Mouse (Mus musculus) heart, embryonic 15.5 days (tissue): ENCODE results near the gene Usp53. TPM values are rescaled to one million over a fixed set of nuclear protein-coding genes. Genes with fewer than 3 reads are reported as not detected.

ENCODE experiments used
- ATAC-seq: fragments of 200-750 bp; cut with Nextera tagmentation; replicated peaks from 2 replicates; pipeline ENCODE4 v1.8.0; 2017; ENCODE audit warnings: low read depth, moderate TSS enrichment; ENCODE audit not compliant: insufficient number of reproducible peaks, insufficient read depth, low FRiP score
- H3K27ac ChIP-seq: fragments of 300-500 bp; sonication (generic); 2 replicates; pipeline ENCODE4 v1.5.1; 2015; ENCODE audit warnings: mild to moderate bottlenecking, inconsistent platforms
- H3K27me3 ChIP-seq: fragments of 300-500 bp; sonication (generic); 2 replicates; pipeline ENCODE4 v1.6.1; 2015; ENCODE audit warnings: inconsistent platforms
- H3K36me3 ChIP-seq: fragments of 300-500 bp; sonication (generic); 2 replicates; pipeline ENCODE4 v1.6.1; 2015; ENCODE audit warnings: mild to moderate bottlenecking, inconsistent platforms
- H3K4me1 ChIP-seq: fragments of 300-500 bp; sonication (generic); replicated peaks from 2 replicates; pipeline ENCODE4 v1.6.1; 2015; ENCODE audit warnings: inconsistent platforms
- H3K4me2 ChIP-seq: fragments of 300-500 bp; sonication (generic); 2 replicates; pipeline ENCODE4 v1.6.1; 2015; ENCODE audit warnings: inconsistent platforms, mild to moderate bottlenecking, moderate library complexity
- H3K4me3 ChIP-seq: fragments of 300-500 bp; sonication (generic); 2 replicates; pipeline ENCODE4 v1.5.1; 2015; ENCODE audit warnings: mild to moderate bottlenecking, inconsistent platforms
- H3K9ac ChIP-seq: fragments of 300-500 bp; sonication (generic); 2 replicates; pipeline ENCODE4 v1.6.1; 2015; ENCODE audit warnings: mild to moderate bottlenecking, inconsistent platforms
- H3K9me3 ChIP-seq: fragments of 300-500 bp; sonication (generic); replicated peaks from 2 replicates; pipeline ENCODE4 v1.6.1; 2016; ENCODE audit warnings: inconsistent platforms
- WGBS: fragments of 180-500 bp; shearing (Covaris S2); methylation state at CpG from one replicate; pipeline ENCODE4 v1.1.7; 2015; ENCODE audit warnings: mixed read lengths; 5-methylcytosine and 5-hydroxymethylcytosine counted together
- polyA plus RNA-seq: library from polyadenylated mRNA; unstranded; fragments of >200 nt; fragmentation: Nextera tagmentation; extraction: Ambion mirVana; gene quantifications from 2 replicates; pipeline ENCODE4 v1.2.1, GENCODE M21; 2015

The Usp53 gene
- polyA plus RNA-seq: 6.3 and 7.2 TPM in 2 replicates

DNA sequence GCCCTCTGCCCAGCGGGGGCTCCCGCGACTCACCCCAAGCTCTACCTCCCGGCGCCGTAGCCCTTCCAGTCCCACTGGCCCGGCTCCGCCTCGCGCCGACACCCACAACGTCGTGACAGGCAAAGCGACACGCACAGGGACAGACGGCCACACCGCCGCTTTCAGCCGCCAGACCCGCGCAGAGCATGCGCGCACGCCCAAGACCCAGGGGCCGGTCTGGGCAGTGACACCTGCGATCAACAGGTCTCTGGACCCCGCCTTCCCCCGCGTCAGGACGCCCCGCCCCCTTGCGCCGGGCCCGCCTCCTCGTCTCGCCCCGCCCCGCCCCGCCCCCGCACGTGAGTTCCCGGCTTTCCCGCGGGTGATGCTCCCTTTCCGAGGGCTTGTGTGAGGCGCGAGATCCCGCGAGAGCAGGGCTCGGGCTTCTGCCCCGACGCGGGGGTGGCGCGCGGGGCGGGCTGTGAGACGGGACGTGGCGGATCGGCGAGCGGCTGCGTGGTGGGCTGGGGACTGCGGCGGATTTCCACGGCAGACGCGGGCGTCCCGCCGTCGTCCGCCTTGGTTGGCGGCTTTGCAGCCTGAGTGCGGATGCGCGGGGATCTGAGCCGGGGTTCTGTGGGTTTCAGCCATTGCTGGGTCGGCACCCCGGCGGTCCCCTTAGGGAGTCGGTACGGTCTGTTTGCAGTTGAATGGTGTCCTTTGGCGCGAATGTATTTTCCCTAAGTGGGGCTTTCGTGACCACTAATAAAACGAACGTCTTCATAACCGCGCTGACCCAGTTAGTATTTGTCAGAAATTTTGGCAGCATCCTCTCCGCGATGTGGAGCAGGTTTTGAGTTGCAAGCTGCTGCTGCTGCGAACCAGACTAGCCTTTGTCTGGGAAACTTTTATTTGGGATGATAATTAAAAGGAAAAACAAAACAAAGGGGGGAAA lies at the start of gene Usp53:
Gene Usp53, minus strand, starts transcription at position 262 of the 934 bp plus-strand sequence.
- Histone ChIP-seq H3K27me3 (no peaks in the 10 kb centered on the region), H3K9me3 (no peaks in the 10 kb centered on the region), H3K4me1 (peaks cover 29% of the 10 kb centered on the region), H3K9ac (peak within 1 kb of the TSS; percentile 89), H3K36me3 (no peaks in the 10 kb centered on the region), H3K4me3 (peak within 1 kb of the TSS; percentile 88), H3K27ac (peak within 1 kb of the TSS; percentile 97), H3K4me2 (peak within 1 kb of the TSS; percentile 80)
- peak; percentile 98 for ATAC-seq
- under 1% methylated on average over 74 of the region's 94 CpGs for WGBS

DNA sequence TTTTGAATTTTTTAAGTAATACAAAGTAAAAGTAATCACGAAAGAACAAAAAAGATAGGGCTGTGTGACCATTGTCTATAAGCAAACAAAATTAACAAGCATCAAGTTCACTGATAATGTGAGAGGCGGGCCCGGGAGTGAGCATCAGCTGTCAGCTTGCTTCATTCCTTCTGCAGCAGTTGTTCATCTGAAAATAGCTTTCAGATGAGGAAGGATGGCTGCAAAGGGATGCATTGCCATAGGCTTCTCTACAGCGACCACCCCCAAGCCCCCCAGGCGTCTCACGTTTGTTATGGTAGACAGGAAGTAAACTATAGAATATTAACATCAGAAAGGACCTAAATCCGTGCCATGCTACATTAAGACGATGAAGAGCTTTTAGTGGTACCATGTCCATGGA lies 49.5 kb upstream of the Usp53 start:
- Histone ChIP-seq H3K36me3 (no peaks in the 10 kb centered on the region), H3K4me3 (peak overlapping the region; percentile 46), H3K4me2 (peak overlapping the region; percentile 50), H3K4me1 (peaks cover 15% of the 10 kb centered on the region), H3K9me3 (no peaks in the 10 kb centered on the region), H3K9ac (peak overlapping the region; percentile 28), H3K27me3 (no peaks in the 10 kb centered on the region), H3K27ac (peak overlapping the region; percentile 89)
- 54% methylated on average over 8 of the region's 8 CpGs for WGBS
- ATAC-seq: no peak

GRCm38 (mm10) chr3:123025634-123026033 lies 41.3 kb upstream of the Usp53 start:
- Histone ChIP-seq H3K9ac (no peak overlapping the region), H3K27me3 (no peaks in the 10 kb centered on the region), H3K9me3 (no peaks in the 10 kb centered on the region), H3K27ac (no peak overlapping the region), H3K4me1 (peaks cover 11% of the 10 kb centered on the region), H3K4me2 (no peak overlapping the region), H3K4me3 (no peak overlapping the region), H3K36me3 (peaks cover 10% of the 10 kb centered on the region; the same call in 1 of the 2 replicates)
- ATAC-seq: no peak
- WGBS: 67% methylated on average over 3 of the region's 3 CpGs

GRCm38 (mm10) chr3:123024496-123025234 lies 40.4 kb upstream of the Usp53 start:
- Histone ChIP-seq H3K4me2 (no peak overlapping the region), H3K9ac (no peak overlapping the region), H3K4me3 (no peak overlapping the region), H3K36me3 (peaks cover 10% of the 10 kb centered on the region; the same call in 1 of the 2 replicates), H3K27me3 (no peaks in the 10 kb centered on the region), H3K4me1 (peaks cover 11% of the 10 kb centered on the region), H3K9me3 (no peaks in the 10 kb centered on the region), H3K27ac (no peak overlapping the region)
- WGBS: 80% methylated on average over 9 of the region's 9 CpGs
- no peak for ATAC-seq

GRCm38 (mm10) chr3:123018792-123019191 lies 34.5 kb upstream of the Usp53 start:
- H3K27me3 ChIP-seq: no peaks in the 10 kb centered on the region
- no peak overlapping the region for H3K4me3 ChIP-seq
- no peak overlapping the region for H3K27ac ChIP-seq
- ATAC-seq: no peak
- 59% methylated on average over 2 of the region's 2 CpGs for WGBS
- no peak overlapping the region for H3K9ac ChIP-seq
- no peaks in the 10 kb centered on the region for H3K9me3 ChIP-seq
- H3K4me2 ChIP-seq: no peak overlapping the region
- H3K36me3 ChIP-seq: peaks cover 3% of the 10 kb centered on the region; the same call in 1 of the 2 replicates
- H3K4me1 ChIP-seq: no peaks in the 10 kb centered on the region; the same call in 1 of the 2 replicates

DNA sequence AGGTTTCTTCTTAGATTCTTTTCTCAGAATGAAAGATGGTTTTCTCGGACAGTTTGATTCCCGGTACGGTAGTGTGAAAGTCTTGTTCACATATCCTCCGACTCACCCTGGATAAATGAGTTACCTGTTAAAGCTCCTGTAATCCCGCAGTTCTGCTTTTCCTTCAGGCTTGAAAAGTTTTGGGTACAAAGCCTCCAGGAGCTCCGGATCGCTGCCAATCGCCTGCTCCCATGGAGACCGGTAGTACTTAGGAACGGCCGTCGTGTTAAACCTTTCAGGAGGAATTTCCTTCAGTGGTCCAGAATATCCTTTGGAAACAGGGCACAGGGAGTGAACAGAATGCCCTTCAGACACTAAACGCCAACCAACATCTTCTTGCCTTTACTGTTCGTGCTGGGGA lies 29.2 kb upstream of the Usp53 start:
- 90% methylated on average over 14 of the region's 14 CpGs for WGBS

DNA sequence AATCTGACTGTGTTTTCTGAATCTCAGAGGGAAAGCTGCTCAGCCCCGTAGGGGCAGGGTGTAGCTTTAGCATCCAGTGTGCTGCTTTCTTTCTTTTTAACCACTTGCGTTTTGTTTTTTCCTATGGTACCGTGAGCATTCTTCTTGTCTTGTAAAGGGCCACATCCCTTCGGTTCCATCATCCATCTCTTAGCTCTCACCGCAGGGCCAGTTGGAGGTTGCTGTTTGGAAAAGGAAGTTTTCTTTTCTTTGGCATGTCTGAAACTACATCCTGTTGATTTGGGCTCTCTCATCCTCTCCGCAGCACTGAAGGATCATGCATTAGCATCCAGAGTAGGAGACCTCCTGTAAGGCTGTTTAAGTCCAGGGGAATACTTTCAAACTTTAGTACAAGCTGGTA lies 25.1 kb upstream of the Usp53 start:
- H3K9ac ChIP-seq: no peak overlapping the region
- H3K27ac ChIP-seq: no peak overlapping the region
- no peak for ATAC-seq
- H3K4me3 ChIP-seq: no peak overlapping the region
- H3K4me1 ChIP-seq: no peaks in the 10 kb centered on the region
- H3K36me3 ChIP-seq: peaks cover 24% of the 10 kb centered on the region; the same call in 1 of the 2 replicates
- WGBS: 56% methylated on average over 6 of the region's 6 CpGs
- no peaks in the 10 kb centered on the region for H3K27me3 ChIP-seq
- H3K4me2 ChIP-seq: no peak overlapping the region
- no peaks in the 10 kb centered on the region for H3K9me3 ChIP-seq

More for the DNA sequence above, 29.2 kb upstream of the Usp53 start:
- no peak overlapping the region for H3K9ac ChIP-seq
- no peaks in the 10 kb centered on the region for H3K4me1 ChIP-seq
- H3K4me2 ChIP-seq: no peak overlapping the region
- no peaks in the 10 kb centered on the region for H3K27me3 ChIP-seq
- H3K36me3 ChIP-seq: 0 out of 2 replicates have a peak, but pooled peaks cover 5% of the 10 kb centered on the region
- ATAC-seq: no peak
- H3K27ac ChIP-seq: no peak overlapping the region
- no peak overlapping the region for H3K4me3 ChIP-seq
- H3K9me3 ChIP-seq: no peaks in the 10 kb centered on the region

GRCm38 (mm10) chr3:123007386-123007785 lies 23.1 kb upstream of the Usp53 start:
- Histone ChIP-seq H3K36me3 (peaks cover 18% of the 10 kb centered on the region; the same call in 1 of the 2 replicates), H3K4me2 (no peak overlapping the region), H3K4me3 (no peak overlapping the region), H3K27ac (no peak overlapping the region), H3K9me3 (no peaks in the 10 kb centered on the region), H3K4me1 (0 out of 2 replicates have a peak, but pooled peaks cover 3% of the 10 kb centered on the region), H3K9ac (no peak overlapping the region), H3K27me3 (no peaks in the 10 kb centered on the region)
- 61% methylated on average over 10 of the region's 10 CpGs for WGBS
- ATAC-seq: no peak

DNA sequence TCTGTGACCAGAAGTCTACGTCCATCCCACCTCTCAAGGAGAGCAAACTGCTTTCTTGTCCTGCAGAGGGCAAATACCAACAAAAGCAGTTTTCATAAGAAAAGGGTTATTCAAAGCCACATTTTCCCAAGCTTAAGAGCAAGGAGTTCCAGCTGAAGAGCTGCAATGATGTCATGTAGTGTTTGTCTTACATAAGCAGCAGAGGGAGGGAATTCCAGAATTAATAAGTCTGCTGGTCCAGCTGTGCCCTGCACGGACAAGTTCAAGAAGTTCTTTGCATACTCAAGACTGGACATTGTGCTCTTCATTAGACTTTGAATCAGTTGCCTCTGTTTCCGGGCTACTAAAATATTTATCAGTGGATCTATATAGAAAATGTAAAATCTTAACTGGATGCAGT lies 16.7 kb upstream of the Usp53 start:
- no peaks in the 10 kb centered on the region for H3K27me3 ChIP-seq
- peaks cover 10% of the 10 kb centered on the region; the same call in 1 of the 2 replicates for H3K36me3 ChIP-seq
- 0 out of 2 replicates have a peak, but pooled peaks cover 6% of the 10 kb centered on the region for H3K4me1 ChIP-seq
- H3K9ac ChIP-seq: no peak overlapping the region
- no peaks in the 10 kb centered on the region; the same call in 1 of the 2 replicates for H3K9me3 ChIP-seq
- no peak overlapping the region for H3K4me2 ChIP-seq
- no peak overlapping the region for H3K27ac ChIP-seq
- no peak for ATAC-seq
- H3K4me3 ChIP-seq: no peak overlapping the region
- WGBS: 70% methylated on average over 3 of the region's 3 CpGs

DNA sequence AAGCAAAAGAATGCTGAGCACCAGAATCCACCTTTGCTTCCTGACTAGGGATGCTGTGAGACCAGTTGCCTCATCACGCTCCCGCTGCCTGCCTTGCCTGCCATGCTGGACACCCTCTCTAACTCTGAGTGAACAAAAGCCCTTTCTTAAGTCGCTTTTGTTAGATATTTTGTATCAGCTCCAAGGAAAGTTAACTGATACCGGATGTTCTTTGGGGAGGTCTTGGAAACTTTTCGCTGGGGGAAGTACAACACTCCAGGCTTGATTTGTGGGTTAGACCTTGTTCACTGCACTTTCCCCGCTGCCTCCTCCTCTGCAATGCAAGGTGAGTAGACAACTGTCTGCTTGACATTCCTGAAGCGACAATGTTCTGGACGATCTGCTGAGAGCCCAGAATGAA lies 14.2 kb upstream of the Usp53 start:
- Histone ChIP-seq H3K27me3 (no peaks in the 10 kb centered on the region), H3K27ac (no peak overlapping the region), H3K9me3 (no peaks in the 10 kb centered on the region; the same call in 1 of the 2 replicates), H3K4me1 (0 out of 2 replicates have a peak, but pooled peaks cover 6% of the 10 kb centered on the region), H3K36me3 (no peaks in the 10 kb centered on the region), H3K9ac (no peak overlapping the region), H3K4me3 (no peak overlapping the region), H3K4me2 (no peak overlapping the region)
- 68% methylated on average over 8 of the region's 8 CpGs for WGBS
- ATAC-seq: no peak

DNA sequence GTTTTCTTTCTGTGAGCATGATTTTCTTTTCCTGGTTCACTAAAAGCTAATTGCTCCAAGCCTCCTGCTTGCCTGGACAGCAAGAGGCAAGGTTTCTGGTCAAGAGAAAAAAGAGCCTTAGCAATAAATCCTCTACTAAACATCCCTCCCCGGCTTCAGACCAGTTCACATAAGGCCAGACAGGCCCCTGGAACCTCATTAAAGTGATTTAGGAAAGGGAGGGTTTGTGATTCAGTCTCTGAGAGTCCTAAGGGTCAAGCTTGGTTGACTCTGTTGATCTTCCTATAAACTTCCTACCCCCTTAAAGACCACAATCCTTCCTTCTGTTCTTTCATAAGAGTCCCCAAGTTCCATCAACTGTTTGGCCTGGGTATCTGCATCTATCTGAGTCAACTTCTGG lies 12.7 kb upstream of the Usp53 start:
- no peak overlapping the region for H3K4me3 ChIP-seq
- H3K4me1 ChIP-seq: no peaks in the 10 kb centered on the region
- H3K27me3 ChIP-seq: no peaks in the 10 kb centered on the region
- H3K27ac ChIP-seq: no peak overlapping the region
- ATAC-seq: no peak
- no peaks in the 10 kb centered on the region; the same call in 1 of the 2 replicates for H3K9me3 ChIP-seq
- H3K9ac ChIP-seq: no peak overlapping the region
- H3K36me3 ChIP-seq: no peaks in the 10 kb centered on the region
- no peak overlapping the region for H3K4me2 ChIP-seq
- 52% methylated on average over 1 of the region's 1 CpGs for WGBS
